Mouse (Mus musculus): ENCODE measurements around the gene Cacna1h.

The Cacna1h gene

GRCm38 (mm10) chr17:25332321-25332720, 101.3 kb downstream of the Cacna1h start:
- DNase-seq (ENCODE audit: low read depth, low spot score): no peak

Measured in retina, adult 2 months (tissue).